Mouse (Mus musculus) heart, adult 2 months (tissue): ENCODE data around the gene Fhit.

Source experiments
- CTCF ChIP-seq: fragments of 200-600 bp; IDR thresholded peaks from 2 replicates; pipeline ENCODE4 v1.8.1; 2022; ENCODE audit warnings: antibody characterized with exemption, mild to moderate bottlenecking, moderate library complexity
- POLR2A ChIP-seq: fragments of 200-500 bp; IDR thresholded peaks from 2 replicates; pipeline ENCODE4 v1.6.1; 2011; ENCODE audit warnings: mild to moderate bottlenecking, low read depth, low read length, control low read depth; ENCODE audit not compliant: insufficient read depth

- no peak for TF ChIP-seq CTCF
- TF ChIP-seq POLR2A: no peak
These were observed 1111.9 kb downstream of the Fhit start for GRCm38 (mm10) chr14:10049947-10050346.
